In the genomic region with DNA sequence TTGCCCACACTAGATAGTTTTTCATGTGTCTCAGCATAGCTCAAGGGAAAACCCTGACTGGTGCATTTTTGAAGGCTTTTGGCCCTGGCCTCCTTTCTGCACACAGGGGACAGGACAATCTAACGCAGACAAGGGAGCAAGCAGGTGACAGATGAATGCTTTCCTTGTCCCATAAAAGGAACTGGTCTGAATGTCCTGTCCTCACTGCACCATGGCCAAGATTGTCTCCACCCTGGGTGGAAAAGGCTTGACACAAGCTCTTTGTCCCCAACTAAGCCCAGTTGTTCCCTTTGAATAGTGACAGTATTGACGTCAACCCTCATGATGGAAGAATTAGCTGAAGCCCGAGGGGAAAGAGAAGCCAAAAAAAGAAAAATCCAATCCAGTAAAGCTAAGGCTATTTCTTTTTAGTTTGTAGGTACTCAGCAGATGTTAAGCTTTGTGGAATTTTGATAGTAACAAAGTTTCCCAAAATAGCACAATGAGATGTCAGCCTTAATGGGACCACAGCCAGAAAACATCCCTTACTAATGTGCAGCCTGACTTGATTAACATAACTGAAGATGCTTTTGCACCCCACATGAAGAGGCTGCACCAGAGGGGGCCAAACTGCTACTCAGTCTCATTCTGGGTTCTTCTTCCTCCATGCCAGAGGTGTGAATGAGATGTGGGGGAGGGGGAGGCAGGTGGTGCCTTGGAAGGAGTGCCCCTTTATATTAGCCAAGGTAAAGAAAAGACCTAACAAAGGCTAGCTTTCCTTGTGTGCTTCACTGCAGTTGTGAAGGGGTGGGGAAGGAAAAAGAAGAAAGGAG, we compare ENCODE assay signal across 11 mouse cellular contexts. TPM values are rescaled to one million over a fixed set of nuclear protein-coding genes. Genes with fewer than 3 reads are reported as not detected.
DNase-seq lines count a peak whose midpoint lies in the region; ATAC-seq and TF ChIP-seq lines count a peak whose summit lies in the region.
"Had no signal": no experiment of that assay in that cellular context is flagged by ENCODE, and none has a peak within 500 bp of the region (broad histone marks: within the 10 kb centered on the region; RNA-seq: fewer than 3 reads in every experiment).

No protein-coding gene starts in this region.

- no peaks in the 10 kb centered on the region for H3K27me3 ChIP-seq in liver, embryonic 12.5 days (replicated peaks)
- H3K27me3 ChIP-seq: liver, embryonic 13.5 days; neural tube, embryonic 13.5 days had no signal

- TF ChIP-seq CTCF in olfactory bulb, adult 2 months (IDR thresholded peaks at IDR 0.05; ENCODE audit: insufficient read depth, low read depth, low read length): no peak

- no peak overlapping the region for H3K4me2 ChIP-seq in liver, embryonic 12.5 days
- H3K4me2 ChIP-seq: liver, embryonic 13.5 days; neural tube, embryonic 13.5 days had no signal

- no peak for TF ChIP-seq POLR2A in olfactory bulb, adult 2 months (IDR thresholded peaks at IDR 0.05; ENCODE audit: insufficient read depth, low read depth, low read length)

- peak overlapping the region; percentile 52 for H3K27ac ChIP-seq in olfactory bulb, adult 2 months (ENCODE audit: insufficient read depth, low read depth, low read length)
- no peak overlapping the region for H3K27ac ChIP-seq in liver, embryonic 12.5 days
- H3K27ac ChIP-seq: liver, embryonic 13.5 days; neural tube, embryonic 13.5 days had no signal

- no peaks in the 10 kb centered on the region for H3K9me3 ChIP-seq in liver, embryonic 12.5 days (replicated peaks)
- H3K9me3 ChIP-seq: liver, embryonic 13.5 days; neural tube, embryonic 13.5 days had no signal

- WGBS in olfactory bulb, adult 2 months: 21% methylated on average over 3 of the region's 3 CpGs
- 58% methylated on average over 3 of the region's 3 CpGs for WGBS in liver, embryonic 12.5 days (ENCODE audit: insufficient replicate concordance)

- peaks cover 12% of the 10 kb centered on the region for H3K4me1 ChIP-seq in olfactory bulb, adult 2 months (ENCODE audit: control insufficient read depth, insufficient read depth, low read length)
- no peaks in the 10 kb centered on the region for H3K4me1 ChIP-seq in liver, embryonic 12.5 days
- H3K4me1 ChIP-seq: liver, embryonic 13.5 days had no signal

- ATAC-seq in liver, embryonic 12.5 days: no peak
- ATAC-seq: inflammation-experienced regulatory T-cells, adult 6 months had no signal

- no peak overlapping the region for H3K4me3 ChIP-seq in olfactory bulb, adult 2 months (ENCODE audit: insufficient read depth, low read depth, low read length)
- no peak overlapping the region for H3K4me3 ChIP-seq in liver, embryonic 12.5 days
- H3K4me3 ChIP-seq: liver, embryonic 13.5 days; neural tube, embryonic 13.5 days had no signal

- H3K36me3 ChIP-seq in liver, embryonic 12.5 days: no peaks in the 10 kb centered on the region
- H3K36me3 ChIP-seq: liver, embryonic 13.5 days; neural tube, embryonic 13.5 days had no signal

- no peak overlapping the region for H3K9ac ChIP-seq in liver, embryonic 12.5 days
- H3K9ac ChIP-seq: liver, embryonic 13.5 days; neural tube, embryonic 13.5 days had no signal

- peak; percentile 22 to 35 for DNase-seq in frontal cortex, adult 2 months (ENCODE audit: extremely low spot score in 1 of 2, low spot score in 1 of 2)
- DNase-seq in frontal cortex, postnatal 25 days (ENCODE audit: low spot score in 2 of 2): no peak
- DNase-seq in retina, postnatal 1 day: peak; percentile 7
- no peak for DNase-seq in retina, embryonic 14.5 days (ENCODE audit: low spot score)
- peak; percentile 63 for DNase-seq in heart, adult 8-10 months (ENCODE audit: low spot score)
- DNase-seq: liver, embryonic 13.5 days; thymus, adult 2 months had no signal

RNA-seq across cellular contexts. Expression of gene Enpp5, which starts 47.6 kb away (rescaled TPM):
- polyA plus RNA-seq in frontal cortex, adult 2 months (2012; rRNA removed): 180 and 181 TPM in 2 replicates
- 10 to 100 TPM; 15.2 to 19.0 (median 16.9) TPM for total RNA-seq in heart, adult 8-10 months (2022)
- polyA plus RNA-seq in olfactory bulb, adult 2 months (2012; ENCODE audit: insufficient read depth, insufficient read length, low replicate concordance, missing spikeins): not detected in 2 replicates
- polyA plus RNA-seq in liver, embryonic 12.5 days (2016; fragmentation: Nextera tagmentation; extraction: Ambion mirVana): 5.0 and 5.6 TPM in 2 replicates

Comparison
In these comparisons a context has a peak if more than half of its experiments do, and no peak if none do; other contexts are left out.
1. DNase-seq: peak in frontal cortex, adult 2 months (2 of 2), retina, postnatal 1 day (single experiment) and heart, adult 8-10 months (single experiment); none in frontal cortex, postnatal 25 days (0 of 2) and retina, embryonic 14.5 days (single experiment).